Mouse (Mus musculus) ES-E14 (cell line): ENCODE data around the gene Nipal4. TPM values are rescaled to one million over a fixed set of nuclear protein-coding genes. Genes with fewer than 3 reads are reported as not detected.

ENCODE experiments used
- DNase-seq: peaks from one replicate; pipeline ENCODE4 v3.0.0-alpha.2; 2013; ENCODE audit warnings: low read depth, low spot score
- H3K27ac ChIP-seq: 2 replicates; pipeline ENCODE4 v1.5.1; 2012; ENCODE audit warnings: low read depth, mild to moderate bottlenecking, low read length, moderate library complexity, mixed read lengths; ENCODE audit not compliant: poor library complexity, insufficient read depth, severe bottlenecking
- H3K36me3 ChIP-seq: 2 replicates; pipeline ENCODE4 v1.6.1; 2012; ENCODE audit warnings: mild to moderate bottlenecking, low read length, moderate library complexity, mixed read lengths; ENCODE audit not compliant: control insufficient read depth, poor library complexity, insufficient read depth, severe bottlenecking
- H3K4me1 ChIP-seq, 2 experiments: fragments of 150-350 bp in 1 of 2; sonication (generic) in 1 of 2; 2 replicates each; pipeline ENCODE4 v1.6.1; 2012; ENCODE audit warnings: low read length in 2 of 2, mild to moderate bottlenecking in 1 of 2, mixed read lengths in 1 of 2; ENCODE audit not compliant: control insufficient read depth in 2 of 2, insufficient read depth in 2 of 2, poor library complexity in 1 of 2
- H3K4me3 ChIP-seq, 2 experiments: fragments of 150-350 bp in 1 of 2; sonication (generic) in 1 of 2; 2 replicates each; pipeline ENCODE4 v1.5.1; 2012; ENCODE audit warnings: low read length in 2 of 2, low read depth in 1 of 2, mild to moderate bottlenecking in 1 of 2, mixed read lengths in 1 of 2; ENCODE audit not compliant: insufficient read depth in 1 of 2, poor library complexity in 1 of 2, severe bottlenecking in 1 of 2
- H3K9ac ChIP-seq: 2 replicates; pipeline ENCODE4 v1.6.1; 2012; ENCODE audit warnings: low read depth, mild to moderate bottlenecking, low read length, mixed read lengths; ENCODE audit not compliant: poor library complexity, insufficient read depth, severe bottlenecking
- H3K9me3 ChIP-seq: fragments of 150-350 bp; sonication (generic); 2 replicates; pipeline ENCODE4 v1.6.1; 2012; ENCODE audit warnings: low read depth, mild to moderate bottlenecking, low read length; ENCODE audit not compliant: control insufficient read depth, insufficient read depth
- CHD2 ChIP-seq: IDR thresholded peaks from 2 replicates; pipeline ENCODE4 v1.6.1; 2014; ENCODE audit warnings: mild to moderate bottlenecking, low read depth, low read length, inconsistent platforms
- HCFC1 ChIP-seq: IDR thresholded peaks from 2 replicates; pipeline ENCODE4 v1.6.1; 2012; ENCODE audit warnings: low read length, inconsistent platforms, borderline replicate concordance; ENCODE audit not compliant: insufficient read depth
- MAFK ChIP-seq: IDR thresholded peaks from 2 replicates; pipeline ENCODE4 v1.6.1; 2014; ENCODE audit warnings: mild to moderate bottlenecking, low read depth, low read length, inconsistent platforms; ENCODE audit not compliant: insufficient read depth
- ZC3H11A ChIP-seq: IDR thresholded peaks from 2 replicates; pipeline ENCODE4 v1.6.1; 2012; ENCODE audit warnings: low read depth, mild to moderate bottlenecking, inconsistent platforms, low read length, borderline replicate concordance
- ZNF384 ChIP-seq: IDR thresholded peaks from 2 replicates; pipeline ENCODE4 v1.6.1; 2012; ENCODE audit warnings: low read depth, low read length, inconsistent platforms
- in situ Hi-C, 2 experiments: fragments of 600-800 bp; cut with MboI; formaldehyde crosslinking; loops; one replicate each; pipeline ENCODE4 v1.15.1; 2025; ENCODE audit warnings: low sequenced_read_pairs in 2 of 2, inconsistent platforms in 1 of 2; ENCODE audit not compliant: unreplicated experiment in 2 of 2
- total RNA-seq: library from RNA; depleted of rRNA; stranded (reverse); fragments of 300-350 nt; gene quantifications from 2 replicates; pipeline ENCODE4 v1.2.3, GENCODE M21; 2012

Nipal4 gene
- total RNA-seq, 1 experiment, result 2.1 TPM

DNA sequence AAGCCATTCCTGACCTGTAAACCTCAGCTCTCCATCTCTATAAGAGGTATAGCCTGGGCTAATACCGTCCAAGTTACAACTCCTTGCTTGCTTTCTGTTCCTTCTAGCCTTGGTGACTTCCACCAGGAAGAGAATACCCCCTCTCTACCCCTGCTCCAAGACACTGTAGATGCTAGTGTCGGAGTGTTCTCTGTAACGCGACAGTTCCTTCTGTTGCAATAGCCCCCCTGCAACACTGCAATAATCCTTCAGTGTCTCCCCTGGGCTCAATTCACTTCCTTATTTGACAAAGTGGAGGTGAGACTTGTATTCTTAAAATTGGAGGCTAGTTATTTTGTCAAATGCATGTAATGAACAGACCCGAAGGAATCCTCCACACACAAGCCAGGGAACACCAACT is 19.7 kb downstream of the Nipal4 start:
- DNase-seq, result no peak
- Histone ChIP-seq H3K9ac (no peak overlapping the region), H3K36me3 (peaks cover 19% of the 10 kb centered on the region), H3K9me3 (no peaks in the 10 kb centered on the region), H3K4me3 (no peak overlapping the region), H3K4me1 (no peaks in the 10 kb centered on the region), H3K27ac (no peak overlapping the region)
- TF ChIP-seq ZC3H11A (no peak), MAFK (no peak), CHD2 (no peak), HCFC1 (no peak), ZNF384 (no peak)
- in situ Hi-C loops, result no loop called here

DNA sequence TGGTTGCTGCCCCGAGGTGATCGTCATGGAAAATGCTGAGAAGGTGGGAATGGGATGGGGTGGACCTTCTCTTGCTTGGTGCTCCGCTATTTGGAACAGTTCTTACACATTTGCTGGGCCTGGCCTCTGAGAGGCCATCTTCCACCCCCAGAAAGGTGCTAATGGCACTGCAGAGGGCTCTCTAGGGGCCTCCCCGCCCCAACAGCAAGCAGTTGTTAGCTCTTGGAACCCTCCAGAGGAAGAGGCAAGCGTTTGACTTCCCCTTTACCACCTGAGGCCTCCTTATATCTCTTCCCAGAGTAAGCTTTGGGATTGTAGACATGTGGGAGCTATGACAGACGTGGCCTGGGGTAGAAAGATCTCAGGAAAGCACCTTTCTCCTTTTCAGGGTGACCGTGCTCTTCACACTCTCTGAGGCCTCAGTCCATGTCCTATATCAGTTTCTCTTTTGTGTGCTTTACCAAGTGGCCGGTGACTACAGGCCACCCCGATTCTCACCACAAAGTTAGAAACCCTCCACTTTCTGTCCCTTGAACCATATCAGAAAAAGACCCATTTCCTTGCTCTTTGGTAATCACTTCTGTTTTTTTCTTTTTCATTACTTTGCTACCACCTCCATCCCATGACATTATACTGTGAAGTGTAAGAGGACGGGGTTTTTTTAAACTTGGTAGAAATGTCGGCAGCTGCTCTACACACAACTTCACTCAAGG is 21.0 kb downstream of the Nipal4 start:
- no peak overlapping the region for H3K4me3 ChIP-seq
- no peak for DNase-seq
- H3K27ac ChIP-seq, result no peak overlapping the region
- no peak for TF ChIP-seq MAFK
- TF ChIP-seq CHD2, result no peak
- no peak for TF ChIP-seq ZNF384
- no peak for TF ChIP-seq ZC3H11A
- TF ChIP-seq HCFC1, result no peak
- H3K9me3 ChIP-seq, result no peaks in the 10 kb centered on the region
- H3K4me1 ChIP-seq, result no peaks in the 10 kb centered on the region
- no peak overlapping the region for H3K9ac ChIP-seq
- in situ Hi-C loops, result no loop called here
- H3K36me3 ChIP-seq, result peaks cover 28% of the 10 kb centered on the region

DNA sequence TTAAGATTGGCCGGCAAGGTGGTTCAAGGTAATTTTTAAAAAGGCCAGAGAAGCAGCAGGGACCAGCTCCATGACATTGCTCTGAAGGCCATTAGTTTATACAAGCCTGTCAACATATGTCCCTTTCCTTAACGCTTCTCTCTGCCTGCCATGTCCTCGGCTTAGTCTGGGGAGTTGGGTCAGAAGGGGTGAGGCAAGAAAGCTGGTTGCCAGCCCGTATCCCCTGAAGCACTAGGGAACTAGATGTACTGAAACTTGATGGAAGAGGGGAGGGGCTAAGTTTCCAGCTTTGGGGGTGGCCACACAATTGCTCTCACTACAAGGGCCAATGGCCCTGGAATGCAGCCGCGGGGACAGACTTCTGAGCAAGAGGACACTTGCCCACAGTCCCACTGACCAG is 23.0 kb downstream of the Nipal4 start:
- DNase-seq, result no peak
- Histone ChIP-seq H3K9ac (no peak overlapping the region), H3K27ac (no peak overlapping the region), H3K36me3 (peaks cover 43% of the 10 kb centered on the region), H3K4me3 (no peak overlapping the region), H3K9me3 (no peaks in the 10 kb centered on the region), H3K4me1 (no peaks in the 10 kb centered on the region)
- no peak for TF ChIP-seq CHD2
- no peak for TF ChIP-seq ZNF384
- TF ChIP-seq HCFC1, result no peak
- TF ChIP-seq MAFK, result no peak
- TF ChIP-seq ZC3H11A, result no peak
- in situ Hi-C loops, result no loop called here

DNA sequence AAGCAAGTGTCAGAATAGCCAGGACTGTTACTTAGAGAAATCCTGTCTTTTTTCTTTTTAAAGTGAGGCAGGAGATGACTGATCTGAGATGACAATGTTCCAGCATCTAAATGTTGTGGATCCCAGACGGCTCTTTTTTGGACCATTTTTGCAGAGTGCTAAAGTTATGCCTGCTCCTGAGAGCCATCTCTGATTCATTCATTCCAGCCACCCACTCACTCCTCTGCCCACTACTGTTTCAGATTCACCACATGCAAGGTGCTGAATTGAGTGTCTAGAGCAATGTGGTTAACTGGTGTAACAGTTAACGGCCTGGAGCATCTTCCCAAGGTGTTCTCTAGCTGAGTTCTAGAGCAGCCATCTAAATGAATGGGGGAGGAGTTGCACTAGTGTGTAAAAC is 31.4 kb downstream of the Nipal4 start:
- Histone ChIP-seq H3K9me3 (no peaks in the 10 kb centered on the region), H3K9ac (no peak overlapping the region), H3K27ac (no peak overlapping the region), H3K36me3 (peaks cover 37% of the 10 kb centered on the region), H3K4me1 (no peaks in the 10 kb centered on the region), H3K4me3 (no peak overlapping the region)
- DNase-seq, result no peak
- TF ChIP-seq CHD2 (no peak), ZC3H11A (no peak), ZNF384 (no peak), MAFK (no peak), HCFC1 (no peak)
- in situ Hi-C loops, result no loop called here
